Mouse (Mus musculus) activated CD4-positive, CD25-positive, alpha-beta regulatory T cell, adult 4 months (primary cell): Measurements from ENCODE around the gene Rab11fip5. TPM values are rescaled to one million over a fixed set of nuclear protein-coding genes. Genes with fewer than 3 reads are reported as not detected.
A peak's percentile ranks its signal among the peaks of the same experiment; 100 is the strongest.

Experiments used
- ATAC-seq: one replicate; pipeline ENCODE4 v1.8.0; 2017
- polyA plus RNA-seq, 2 experiments: library from polyadenylated mRNA; unstranded; fragments of 100-300 nt; shearing (Covaris generic); gene quantifications; one replicate each; pipeline ENCODE4 v1.2.1; 2017

Rab11fip5 gene
- polyA plus RNA-seq, 2 experiments from 2014 or later, result 0.15 to 0.29 TPM

- ATAC-seq, result peak; percentile 95
Observed at GRCm38 (mm10) chr6:85346028-85346634, 28.3 kb downstream of the Rab11fip5 start.

GRCm38 (mm10) chr6:85344929-85345328 lies 29.5 kb downstream of the Rab11fip5 start:
- no peak for ATAC-seq

GRCm38 (mm10) chr6:85343027-85343426 lies 31.4 kb downstream of the Rab11fip5 start:
- ATAC-seq, result no peak

- ATAC-seq, result no peak
Observed at GRCm38 (mm10) chr6:85341814-85342501, 32.5 kb downstream of the Rab11fip5 start.

- no peak for ATAC-seq
Observed at GRCm38 (mm10) chr6:85340184-85340583, 34.2 kb downstream of the Rab11fip5 start.

- ATAC-seq, result peak; percentile 78
Observed at GRCm38 (mm10) chr6:85339273-85339901, 35.0 kb downstream of the Rab11fip5 start.

GRCm38 (mm10) chr6:85336944-85337343 lies 37.5 kb downstream of the Rab11fip5 start:
- ATAC-seq, result no peak

- ATAC-seq, result no peak
Observed at GRCm38 (mm10) chr6:85335352-85335751, 39.1 kb downstream of the Rab11fip5 start.

GRCm38 (mm10) chr6:85334851-85335250 lies 39.6 kb downstream of the Rab11fip5 start:
- no peak for ATAC-seq

GRCm38 (mm10) chr6:85334251-85334650 lies 40.2 kb downstream of the Rab11fip5 start:
- ATAC-seq, result no peak

GRCm38 (mm10) chr6:85333732-85334131 lies 40.7 kb downstream of the Rab11fip5 start:
- ATAC-seq, result peak; percentile 3

GRCm38 (mm10) chr6:85333000-85333669 lies 41.3 kb downstream of the Rab11fip5 start, which contains the start of gene Sfxn5:
Sfxn5 (minus strand) TSS chr6:85333422.
- ATAC-seq, result peak; percentile 94

GRCm38 (mm10) chr6:85332351-85332999 lies 42.0 kb downstream of the Rab11fip5 start:
- ATAC-seq, result peak; percentile 10

GRCm38 (mm10) chr6:85331736-85332135 lies 42.7 kb downstream of the Rab11fip5 start:
- no peak for ATAC-seq

- ATAC-seq, result no peak
Observed at GRCm38 (mm10) chr6:85331221-85331735, 43.2 kb downstream of the Rab11fip5 start.

GRCm38 (mm10) chr6:85329666-85330185 lies 44.7 kb downstream of the Rab11fip5 start:
- ATAC-seq, result no peak

- no peak for ATAC-seq
Observed at GRCm38 (mm10) chr6:85326564-85326963, 47.9 kb downstream of the Rab11fip5 start.

- no peak for ATAC-seq
Observed at GRCm38 (mm10) chr6:85325109-85325508, 49.3 kb downstream of the Rab11fip5 start.

GRCm38 (mm10) chr6:85320445-85320866 lies 54.0 kb downstream of the Rab11fip5 start:
- no peak for ATAC-seq

GRCm38 (mm10) chr6:85316211-85316610 lies 58.2 kb downstream of the Rab11fip5 start:
- ATAC-seq, result no peak

GRCm38 (mm10) chr6:85314064-85314798 lies 60.2 kb downstream of the Rab11fip5 start:
- no peak for ATAC-seq
